Mouse (Mus musculus) lung, postnatal 0 days (tissue): ENCODE data around the gene Luzp1.

Source experiments
- CTCF ChIP-seq: IDR thresholded peaks from 2 replicates; pipeline ENCODE4 v1.5.1; 2016; ENCODE audit warnings: antibody characterized with exemption, mild to moderate bottlenecking
- EP300 ChIP-seq: IDR thresholded peaks from 2 replicates; pipeline ENCODE4 v1.6.1; 2016; ENCODE audit warnings: antibody characterized with exemption, mild to moderate bottlenecking, control low read depth

DNA sequence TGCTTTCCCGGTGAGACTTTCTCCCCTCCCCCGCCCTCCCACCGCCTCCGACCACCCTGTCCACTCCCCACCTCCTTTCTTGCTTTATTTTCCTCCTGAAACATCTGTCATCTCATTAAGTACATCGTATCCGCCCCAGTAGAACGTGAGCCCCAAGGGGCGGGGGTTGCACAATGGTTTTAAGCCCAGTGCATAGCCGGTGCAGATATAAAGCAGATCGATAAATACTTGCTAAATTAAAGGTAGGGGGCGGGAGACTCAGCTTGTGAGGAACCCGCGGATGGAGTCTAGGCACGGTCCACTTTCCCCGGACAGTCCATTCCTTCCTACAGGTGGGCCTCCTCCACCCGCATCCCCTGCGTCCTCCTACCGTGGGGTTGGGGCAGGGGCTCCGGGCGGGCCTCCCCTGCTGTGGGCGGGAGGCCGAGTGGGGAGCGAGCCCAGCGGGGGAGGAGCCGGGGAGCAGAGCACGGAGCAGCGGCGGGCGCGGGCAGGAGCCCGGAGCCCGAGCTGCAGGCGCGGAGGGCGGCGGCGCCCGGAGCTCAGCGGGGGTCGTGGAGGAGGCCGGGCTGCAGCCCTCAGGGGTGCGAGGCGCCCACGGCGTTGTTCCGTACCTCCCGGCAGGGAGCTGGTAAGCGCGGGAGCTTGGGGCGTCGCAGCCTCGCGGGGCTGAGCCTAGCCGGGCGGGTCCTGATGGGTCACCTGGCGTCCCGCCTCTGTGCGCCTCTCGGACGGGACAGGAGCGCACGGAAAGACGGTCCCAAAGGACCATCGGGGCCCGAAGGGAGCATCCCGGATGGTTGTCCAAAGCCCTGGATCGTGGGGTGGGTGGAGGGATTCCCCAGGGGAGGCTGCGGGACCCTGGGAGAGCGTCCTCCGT, 45.2 kb upstream of the Luzp1 start:
- TF ChIP-seq CTCF (no peak), EP300 (no peak)
